Mouse (Mus musculus): ENCODE results near the gene Dohh.

The Dohh gene

GRCm38 (mm10) chr10:81383802-81384604 is at the start of gene Dohh, which contains the start of gene Gm48551:
Gene Dohh, plus strand, starts transcription at chr10:81384428.
Gene Gm48551, plus strand, starts transcription at chr10:81384466.
- peak; percentile 98 for DNase-seq (ENCODE audit: low read depth, low spot score)

- no peak for DNase-seq (ENCODE audit: low read depth, low spot score)
Measured at GRCm38 (mm10) chr10:81335393-81336340, 48.6 kb upstream of the Dohh start.

- no peak for DNase-seq (ENCODE audit: low read depth, low spot score)
Measured at GRCm38 (mm10) chr10:81336558-81336957, 47.7 kb upstream of the Dohh start.

- no peak for DNase-seq (ENCODE audit: low read depth, low spot score)
Measured at GRCm38 (mm10) chr10:81340551-81341332, 43.5 kb upstream of the Dohh start.

GRCm38 (mm10) chr10:81341333-81341949 is 42.8 kb upstream of the Dohh start:
- peak; percentile 73 for DNase-seq (ENCODE audit: low read depth, low spot score)

GRCm38 (mm10) chr10:81342686-81343505 is 41.3 kb upstream of the Dohh start, which contains the start of gene Gipc3:
Gene Gipc3, minus strand, starts transcription at chr10:81343266.
- DNase-seq (ENCODE audit: low read depth, low spot score) = no peak

- peak; percentile 69 for DNase-seq (ENCODE audit: low read depth, low spot score)
Measured at GRCm38 (mm10) chr10:81344421-81345161, 39.6 kb upstream of the Dohh start.

- no peak for DNase-seq (ENCODE audit: low read depth, low spot score)
Measured at GRCm38 (mm10) chr10:81345162-81345534, 39.1 kb upstream of the Dohh start.

GRCm38 (mm10) chr10:81346453-81347067 is 37.7 kb upstream of the Dohh start:
- no peak for DNase-seq (ENCODE audit: low read depth, low spot score)

GRCm38 (mm10) chr10:81349146-81349545 is 35.1 kb upstream of the Dohh start:
- DNase-seq (ENCODE audit: low read depth, low spot score) = peak; percentile 70

GRCm38 (mm10) chr10:81349961-81350350 is 34.3 kb upstream of the Dohh start:
- DNase-seq (ENCODE audit: low read depth, low spot score) = no peak

- peak; percentile 100 for DNase-seq (ENCODE audit: low read depth, low spot score)
Measured at GRCm38 (mm10) chr10:81350351-81351063, 33.7 kb upstream of the Dohh start, which contains the start of gene Hmg20b. Gene Hmg20b, minus strand, starts transcription at chr10:81350480.

GRCm38 (mm10) chr10:81351678-81352291 is 32.4 kb upstream of the Dohh start:
- DNase-seq (ENCODE audit: low read depth, low spot score) = peak; percentile 89

GRCm38 (mm10) chr10:81354738-81355477 is 29.3 kb upstream of the Dohh start:
- no peak for DNase-seq (ENCODE audit: low read depth, low spot score)

- no peak for DNase-seq (ENCODE audit: low read depth, low spot score)
Measured at GRCm38 (mm10) chr10:81355533-81355932, 28.7 kb upstream of the Dohh start.

GRCm38 (mm10) chr10:81356352-81356990 is 27.8 kb upstream of the Dohh start:
- peak; percentile 87 for DNase-seq (ENCODE audit: low read depth, low spot score)

Data from A20 (cell line).